19 mouse cellular contexts compared by ENCODE assay signal in the genomic region with DNA sequence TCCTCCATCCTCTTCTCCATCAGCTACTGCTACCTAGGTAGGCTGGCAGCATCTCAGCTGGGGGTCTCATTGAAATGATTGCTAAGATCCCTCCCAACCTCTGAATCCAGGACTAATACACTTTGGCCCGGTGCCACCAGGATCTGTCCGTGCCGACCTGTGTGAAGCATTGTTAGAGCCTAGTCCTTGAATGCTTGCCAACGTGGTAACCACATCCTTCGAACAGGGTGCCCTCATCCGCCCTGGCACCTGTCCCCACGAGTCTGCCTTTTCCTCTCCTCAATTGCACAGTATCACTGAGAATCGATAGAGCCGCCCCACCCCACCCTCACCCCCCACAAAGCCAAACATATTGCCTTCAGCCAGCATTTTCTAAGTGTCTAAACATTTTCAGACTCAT. TPM values are rescaled to one million over a fixed set of nuclear protein-coding genes. Genes with fewer than 3 reads are reported as not detected.
DNase-seq lines count a peak whose midpoint lies in the region; ATAC-seq and TF ChIP-seq lines count a peak whose summit lies in the region.
"Had no signal": no experiment of that assay in that cellular context is flagged by ENCODE, and none has a peak within 500 bp of the region (broad histone marks: within the 10 kb centered on the region; RNA-seq: fewer than 3 reads in every experiment).

No protein-coding gene starts in this region.

- H3K27me3 ChIP-seq in lung, embryonic 14.5 days (ENCODE audit: insufficient read depth, low read length) = no peaks in the 10 kb centered on the region
- H3K27me3 ChIP-seq: embryonic facial prominence, embryonic 15.5 days; hindbrain, embryonic 13.5 days had no signal

- peak; percentile 7 for DNase-seq in lung, embryonic 14.5 days
- DNase-seq in lung, adult 2 months = no peak
- peak; percentile 25 for DNase-seq in adrenal gland, postnatal 25 days
- DNase-seq in naive thymus-derived CD4-positive, alpha-beta T cell, adult 2 months (ENCODE audit: low read depth) = peak; percentile 57
- DNase-seq in frontal cortex, postnatal 36 days (ENCODE audit: low spot score in 2 of 2) = no peak
- DNase-seq in spleen, postnatal 10 days (ENCODE audit: low spot score in 2 of 2) = no peak
- DNase-seq: gastrocnemius, postnatal 14 days; liver; midbrain, embryonic 14.5 days had no signal

- H3K27ac ChIP-seq in lung, embryonic 14.5 days (ENCODE audit: low read depth) = no peak overlapping the region
- H3K27ac ChIP-seq: embryonic facial prominence, embryonic 15.5 days; hindbrain, embryonic 13.5 days had no signal

- no peak overlapping the region for H3K9ac ChIP-seq in lung, embryonic 14.5 days
- H3K9ac ChIP-seq: embryonic facial prominence, embryonic 15.5 days; heart, embryonic 12.5 days; hindbrain, embryonic 13.5 days had no signal

- no peak for ATAC-seq in lung, embryonic 14.5 days (ENCODE audit: insufficient read depth)
- peak; percentile 89 for ATAC-seq in CD4-positive, CD25-positive, alpha-beta regulatory T cell, adult 4 months
- ATAC-seq: forebrain, embryonic 16.5 days; lung, postnatal 0 days had no signal

- H3K36me3 ChIP-seq in lung, embryonic 14.5 days (ENCODE audit: insufficient read depth) = no peaks in the 10 kb centered on the region
- H3K36me3 ChIP-seq: embryonic facial prominence, embryonic 15.5 days; heart, embryonic 12.5 days; hindbrain, embryonic 13.5 days had no signal

- TF ChIP-seq CTCF in lung, embryonic 14.5 days (IDR thresholded peaks at IDR 0.05; ENCODE audit: low read depth) = no peak
- no peak for TF ChIP-seq CTCF in lung, adult 2 months (IDR thresholded peaks at IDR 0.05; ENCODE audit: insufficient read depth, low read length)

- H3K4me2 ChIP-seq in lung, embryonic 14.5 days = no peak overlapping the region
- H3K4me2 ChIP-seq: embryonic facial prominence, embryonic 15.5 days; heart, embryonic 12.5 days; hindbrain, embryonic 13.5 days had no signal

- no peak overlapping the region for H3K4me3 ChIP-seq in lung, embryonic 14.5 days (ENCODE audit: low read depth, low read length)
- H3K4me3 ChIP-seq in lung, adult 2 months (replicated peaks; ENCODE audit: extremely low read depth, low read depth, low read length) = no peak overlapping the region
- H3K4me3 ChIP-seq: embryonic facial prominence, embryonic 15.5 days; heart, embryonic 12.5 days; hindbrain, embryonic 13.5 days had no signal

- no peak for TF ChIP-seq POLR2A in lung, adult 2 months (IDR thresholded peaks at IDR 0.05; ENCODE audit: borderline replicate concordance, extremely low read depth, low read depth, low read length)

- H3K9me3 ChIP-seq in lung, embryonic 14.5 days (ENCODE audit: low read depth, low read length) = no peaks in the 10 kb centered on the region
- H3K9me3 ChIP-seq: embryonic facial prominence, embryonic 15.5 days; heart, embryonic 12.5 days; hindbrain, embryonic 13.5 days had no signal

- H3K4me1 ChIP-seq in lung, embryonic 14.5 days (ENCODE audit: insufficient read depth) = no peaks in the 10 kb centered on the region
- H3K4me1 ChIP-seq in lung, adult 2 months (ENCODE audit: control insufficient read depth, insufficient read depth, low read length) = no peaks in the 10 kb centered on the region; the same call in 1 of the 2 replicates
- H3K4me1 ChIP-seq: embryonic facial prominence, embryonic 15.5 days; heart, embryonic 12.5 days; hindbrain, embryonic 13.5 days had no signal

- 68% methylated on average over 9 of the region's 9 CpGs for WGBS in lung, embryonic 14.5 days
- WGBS in lung, adult 2 months = 48% methylated on average over 9 of the region's 9 CpGs

RNA-seq across cellular contexts. Expression of a gene that starts 2.8 kb away (rescaled TPM):
- polyA plus RNA-seq in lung, embryonic 14.5 days (2014; fragmentation: Nextera tagmentation; extraction: Ambion mirVana) = not detected in 2 replicates
- polyA plus RNA-seq in lung, adult 2 months (2012; rRNA removed) = 0.37 and 0.78 TPM in 2 replicates
- not detected for polyA plus RNA-seq in CD4-positive, CD25-positive, alpha-beta regulatory T cell, adult 4 months (2017; shearing (Covaris generic))
- 0.29 TPM in 1 of 2 replicates, not detected in the other for total RNA-seq in adrenal gland, postnatal 25 days (2021)
- polyA plus RNA-seq: neural tube, embryonic 14.5 days had no signal

RNA-seq across cellular contexts. Expression of a gene that starts 15.7 kb away (rescaled TPM):
- not detected in 2 replicates for polyA plus RNA-seq in lung, embryonic 14.5 days (2014; fragmentation: Nextera tagmentation; extraction: Ambion mirVana)
- polyA plus RNA-seq in lung, adult 2 months (2012; rRNA removed) = 0.15 TPM in 2 replicates
- not detected for polyA plus RNA-seq in CD4-positive, CD25-positive, alpha-beta regulatory T cell, adult 4 months (2017; shearing (Covaris generic))
- total RNA-seq in adrenal gland, postnatal 25 days (2021) = not detected in 2 replicates
- total RNA-seq: layer of hippocampus, adult 18-20 months; left cerebral cortex, postnatal 10 days had no signal
- polyA plus RNA-seq: forebrain, embryonic 16.5 days; heart, embryonic 12.5 days; hindbrain, embryonic 13.5 days; lung, postnatal 0 days; midbrain, embryonic 14.5 days; neural tube, embryonic 14.5 days; stomach, embryonic 14.5 days had no signal

Comparison
In these comparisons a context has a peak if more than half of its experiments do, and no peak if none do; other contexts are left out.
1. DNase-seq: peak in lung, embryonic 14.5 days (single experiment), adrenal gland, postnatal 25 days (single experiment) and naive thymus-derived CD4-positive, alpha-beta T cell, adult 2 months (single experiment); none in lung, adult 2 months (single experiment), frontal cortex, postnatal 36 days (0 of 2) and spleen, postnatal 10 days (0 of 2).